Mouse (Mus musculus): ENCODE measurements at regions not wholly inside any gene's neighbourhood (a gene's known extent, or its start where the extent isn't known, plus 50 kb on each side); places are given as distances from the start of the nearest gene placed in this dataset.

GRCm38 (mm10) chr1:75725329-75725728 is 179.3 kb downstream of the Slc4a3 start:
- no peak for TF ChIP-seq CTCF (conservative IDR thresholded peaks at IDR 0.05; ENCODE audit: low read length)
- TF ChIP-seq POU5F1 (IDR thresholded peaks at IDR 0.05; ENCODE audit: borderline replicate concordance, low read length), result no peak
- TF ChIP-seq NANOG (IDR thresholded peaks at IDR 0.05; ENCODE audit: borderline replicate concordance, low read length), result no peak
